Mouse (Mus musculus) urinary bladder, adult 18-20 months (tissue): Measurements from ENCODE around the gene Pxt1.
A peak's percentile ranks its signal among the peaks of the same experiment; 100 is the strongest.
"Not testable (repeated sequence)": the region's sequence is repeated elsewhere in the genome, so short reads cannot be mapped to it uniquely, and the experiment has no call there.

Experiments used
- DNase-seq, 2 experiments: peaks; one replicate each; pipeline ENCODE4 v3.0.0; 2022; ENCODE audit warnings: low spot score in 2 of 2, mixed read lengths in 2 of 2

The Pxt1 gene

DNA sequence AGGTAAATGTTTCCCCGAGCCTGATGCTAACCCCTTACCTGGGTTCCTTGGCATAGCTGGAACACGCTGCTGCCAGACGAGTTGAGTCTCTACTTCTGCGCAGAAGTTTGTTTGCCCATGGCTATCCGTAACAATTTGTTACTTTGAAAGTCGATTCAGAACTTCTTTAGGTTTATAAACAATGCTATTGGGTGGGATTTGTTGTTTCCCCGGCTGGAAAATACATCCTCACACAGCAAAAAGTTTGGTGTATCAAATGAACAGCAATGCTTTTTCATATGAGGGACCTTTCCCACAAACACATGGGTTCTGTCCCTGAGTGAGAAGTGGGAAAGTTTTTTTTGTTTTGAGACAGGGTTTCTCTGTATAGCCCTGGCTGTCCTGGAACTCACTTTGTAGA lies at the start of gene Pxt1:
Gene Pxt1 (minus strand): TSS at position 101 of the 400 bp plus-strand sequence.
- DNase-seq, result no peak

DNA sequence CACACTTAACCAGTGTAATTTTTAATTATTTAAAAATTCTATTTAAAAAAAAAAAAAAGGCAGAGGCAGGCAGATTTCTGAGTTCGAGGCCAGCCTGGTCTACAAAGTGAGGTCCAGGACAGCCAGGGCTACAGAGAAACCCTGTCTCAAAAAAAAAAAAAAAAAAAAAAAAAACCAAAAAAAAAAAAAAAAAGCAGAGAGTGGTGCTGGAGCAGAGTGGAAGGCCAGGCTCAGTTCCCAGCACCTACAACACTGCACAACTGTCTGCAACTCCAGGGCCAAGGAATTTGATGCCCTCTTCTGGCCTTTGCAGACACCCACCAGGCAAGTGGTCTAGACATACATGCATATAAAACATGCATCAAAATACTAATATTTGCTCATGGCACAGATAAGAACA lies 49.4 kb upstream of the Pxt1 start:
- not testable (repeated sequence) for DNase-seq

DNA sequence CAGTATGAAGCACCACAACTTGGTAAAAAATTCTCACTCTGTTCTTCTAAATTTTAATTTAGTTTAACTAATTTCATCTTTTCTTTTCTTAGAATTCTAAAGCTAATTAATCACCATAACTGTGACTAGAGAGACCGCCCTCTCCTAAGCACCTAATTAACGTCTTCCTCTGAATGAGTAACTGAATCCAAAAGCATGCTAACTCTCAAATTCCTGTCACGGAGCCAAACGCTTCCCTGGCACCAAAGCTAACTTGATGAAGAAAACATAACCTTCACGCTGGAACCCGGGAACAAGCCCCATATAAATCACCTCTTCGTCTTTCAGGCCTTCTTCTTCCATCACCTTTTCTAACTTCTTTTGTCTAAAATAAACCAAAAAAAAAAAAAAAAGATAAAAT lies 48.5 kb upstream of the Pxt1 start:
- DNase-seq, result no peak

DNA sequence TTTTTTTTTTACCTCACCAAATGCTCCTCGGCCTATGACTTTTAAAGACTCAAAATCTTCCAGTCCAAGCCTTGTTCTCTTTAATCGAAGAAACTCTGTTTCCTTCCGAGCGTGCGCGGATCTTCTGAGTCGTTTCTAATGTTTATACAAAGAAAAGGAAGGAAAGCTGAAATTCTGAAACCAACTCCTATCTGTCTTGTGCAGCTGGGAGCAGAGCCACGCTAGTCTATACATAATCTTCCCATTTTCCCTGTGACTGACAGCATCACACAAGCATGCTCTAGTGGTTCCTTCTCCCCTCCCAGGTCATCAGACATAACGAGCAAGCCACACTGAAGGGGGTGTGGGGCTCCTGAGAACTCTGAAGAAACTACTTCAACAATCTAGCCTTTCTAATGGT lies 47.6 kb upstream of the Pxt1 start:
- no peak for DNase-seq

DNA sequence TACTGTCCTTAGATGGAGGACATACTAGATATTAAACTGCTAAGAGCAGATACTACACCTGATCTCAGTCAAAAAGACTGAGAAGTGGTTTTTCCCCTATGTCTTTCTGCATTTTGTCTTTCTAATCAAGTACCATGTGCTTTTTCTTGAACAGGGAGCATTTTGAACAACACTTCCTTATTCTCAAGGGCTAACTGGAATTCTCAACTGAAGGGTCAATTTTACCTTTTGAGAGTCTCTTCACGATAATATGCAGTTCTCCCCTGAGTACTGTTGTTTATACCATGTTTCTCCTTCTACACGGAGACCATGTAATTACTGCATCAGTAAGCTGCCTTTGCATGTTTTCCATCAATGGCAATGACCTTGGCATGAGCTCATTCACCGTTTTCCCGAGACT lies 46.4 kb upstream of the Pxt1 start:
- DNase-seq, result no peak

DNA sequence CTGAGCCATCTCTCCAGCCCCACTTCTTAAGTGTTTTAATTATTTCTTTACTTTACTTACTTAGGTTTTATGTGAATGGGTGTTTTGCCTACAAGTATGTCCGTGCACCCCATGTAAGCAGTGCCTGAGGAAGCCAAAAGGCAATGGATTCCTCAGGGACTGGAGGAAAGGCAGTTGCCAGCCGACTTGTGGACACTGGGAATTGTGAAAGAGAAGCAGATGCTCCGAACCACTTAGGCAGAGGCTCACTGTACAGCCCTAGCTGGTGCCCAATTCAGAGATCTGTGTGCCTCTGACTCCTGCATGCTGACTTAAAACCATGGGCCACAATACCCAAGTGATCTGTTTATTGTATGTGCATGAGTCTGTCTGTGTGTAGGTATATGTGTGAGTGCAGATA lies 45.4 kb upstream of the Pxt1 start:
- no peak for DNase-seq

DNA sequence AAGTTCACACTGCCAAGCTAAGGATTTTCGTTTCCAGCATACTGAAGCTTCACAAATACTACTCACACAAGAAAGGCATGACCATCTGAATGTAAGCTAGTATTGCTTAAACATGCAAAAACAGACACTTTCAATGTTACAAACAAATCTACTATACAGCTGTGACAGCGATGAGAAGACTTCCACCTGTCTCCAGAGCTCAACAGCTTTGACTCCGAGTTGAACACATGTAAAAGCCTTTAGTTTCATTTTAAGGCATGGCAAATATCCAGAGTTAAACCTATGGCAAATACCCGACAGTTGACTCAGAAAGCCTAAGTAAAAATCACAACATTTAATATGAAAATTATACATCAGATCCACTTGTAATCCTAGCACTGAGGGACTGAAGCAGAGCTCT lies 44.7 kb upstream of the Pxt1 start:
- DNase-seq, result no peak

DNA sequence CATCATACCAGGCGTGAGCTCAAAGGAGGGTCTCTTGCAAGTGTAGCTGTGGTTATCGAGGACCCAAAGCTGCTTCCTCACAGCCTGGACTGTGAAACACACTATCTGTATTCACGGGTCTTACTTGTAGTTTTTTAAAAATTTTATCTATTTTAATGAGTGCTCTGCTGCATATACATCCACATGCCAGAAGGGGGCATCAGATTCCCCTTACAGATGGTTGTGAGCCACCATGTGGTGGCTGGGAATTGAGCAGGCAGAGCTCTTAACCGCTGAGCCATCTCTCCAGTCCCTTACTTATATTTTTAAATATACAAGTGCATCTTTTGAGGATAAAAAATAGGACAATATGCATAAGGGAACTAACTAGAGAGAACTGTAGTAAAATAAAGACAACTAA lies 44.1 kb upstream of the Pxt1 start:
- no peak for DNase-seq

DNA sequence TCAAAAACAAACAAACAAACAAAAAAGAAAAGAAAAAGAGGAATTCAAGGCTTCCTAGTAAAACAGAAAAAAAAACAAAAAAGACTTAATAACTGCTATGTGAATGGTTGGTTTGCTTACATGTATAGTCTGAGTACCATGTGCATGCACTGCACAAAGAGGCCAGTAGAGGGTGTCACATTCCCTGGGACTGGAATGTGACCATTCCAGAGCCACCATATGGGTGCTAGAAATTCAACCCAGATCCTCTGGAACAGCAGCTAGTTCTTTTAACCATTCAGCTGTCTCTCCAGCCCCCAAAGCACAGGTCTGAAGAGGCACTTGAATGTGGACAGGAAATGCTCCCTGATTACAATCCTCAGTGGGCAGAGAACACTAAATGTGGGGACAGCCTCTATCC lies 43.2 kb upstream of the Pxt1 start:
- DNase-seq, result no peak

DNA sequence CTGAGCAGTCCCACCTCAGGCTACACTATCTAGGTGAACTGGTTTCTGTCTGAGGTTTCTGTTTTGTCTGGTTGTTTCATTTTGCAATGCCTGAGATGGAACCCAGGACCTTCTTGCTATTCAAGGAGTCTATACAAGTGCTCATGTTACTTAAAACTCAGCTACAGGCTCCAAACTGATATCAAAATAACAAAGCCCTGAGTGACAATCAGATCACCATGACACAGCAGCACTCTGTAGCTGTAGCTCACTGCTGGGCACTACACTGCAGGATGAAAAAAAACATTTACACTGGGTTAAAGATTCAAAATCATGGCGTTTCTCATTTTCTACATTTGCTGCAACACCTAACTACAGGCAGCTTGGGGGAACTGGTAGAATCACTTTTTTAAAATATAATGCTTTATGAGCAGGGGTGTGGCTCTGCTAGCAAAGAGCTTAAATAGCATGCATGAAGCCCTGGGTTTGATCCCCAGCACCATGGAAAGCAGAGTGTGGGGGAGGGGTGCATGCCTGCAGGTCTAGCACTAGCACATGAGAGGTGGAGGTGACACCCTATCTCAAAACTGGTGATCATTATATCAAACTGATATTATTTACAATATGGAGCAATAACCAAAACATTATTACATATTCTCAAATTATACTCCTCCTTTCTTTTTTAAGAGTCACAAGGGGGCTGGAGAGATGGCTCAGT lies 41.2 kb upstream of the Pxt1 start:
- no peak for DNase-seq

DNA sequence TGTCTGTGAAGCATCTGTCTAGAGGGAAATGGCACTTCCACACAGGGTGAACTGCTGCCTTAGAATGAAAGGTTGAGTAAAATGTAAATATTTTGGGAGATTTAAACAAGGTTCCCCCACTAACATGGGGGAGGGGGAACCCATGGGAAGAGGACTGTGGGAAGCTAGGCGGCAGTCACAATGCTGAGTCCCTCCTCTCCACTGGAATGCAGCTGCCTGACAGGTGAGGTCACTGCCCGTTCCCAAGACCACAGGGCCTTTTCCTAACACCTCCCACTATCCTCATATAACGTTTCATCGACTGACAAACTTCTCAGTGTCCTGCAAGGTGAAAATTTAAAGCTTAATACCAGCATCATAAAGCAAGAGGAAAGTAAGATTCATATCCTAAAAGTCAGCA lies 39.0 kb upstream of the Pxt1 start:
- DNase-seq, result no peak

DNA sequence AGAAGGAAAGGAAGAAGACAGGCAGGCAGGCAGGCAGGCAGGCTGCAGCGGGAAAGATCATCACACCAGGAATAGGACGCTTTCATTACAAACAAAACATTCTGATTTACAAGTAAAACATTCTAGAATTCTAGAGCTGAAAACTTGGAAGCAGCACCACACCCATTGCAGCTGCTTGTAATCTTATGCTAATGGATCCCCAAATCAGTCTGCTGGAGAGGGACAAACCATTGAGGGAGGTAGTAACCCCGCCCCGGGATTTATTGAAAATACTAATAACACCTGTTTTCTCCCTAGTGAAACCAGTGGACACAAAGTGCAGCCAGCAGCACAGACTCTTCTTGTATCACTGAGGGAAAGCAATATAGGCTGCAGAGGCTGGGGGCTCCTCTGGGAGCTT lies 37.4 kb upstream of the Pxt1 start:
- DNase-seq, result no peak

DNA sequence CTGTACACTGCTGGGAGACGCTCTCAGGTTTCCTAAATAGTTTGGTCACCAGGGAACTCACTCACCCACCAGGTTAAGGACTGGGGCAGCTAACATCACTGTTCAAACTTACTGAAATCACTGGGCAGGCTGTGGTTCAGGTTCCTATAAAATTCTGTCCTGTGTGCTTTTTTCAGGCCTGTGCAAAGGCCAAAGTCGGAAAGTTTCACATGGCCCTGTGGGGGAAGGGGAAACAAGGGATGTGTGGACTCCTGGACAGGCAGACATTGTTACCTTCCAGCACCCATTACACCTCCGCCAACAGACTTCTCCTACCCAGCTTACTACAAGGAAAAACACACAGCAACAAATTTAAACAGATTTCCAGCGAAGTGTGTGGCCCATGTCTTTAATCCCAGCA lies 35.5 kb upstream of the Pxt1 start:
- no peak for DNase-seq

DNA sequence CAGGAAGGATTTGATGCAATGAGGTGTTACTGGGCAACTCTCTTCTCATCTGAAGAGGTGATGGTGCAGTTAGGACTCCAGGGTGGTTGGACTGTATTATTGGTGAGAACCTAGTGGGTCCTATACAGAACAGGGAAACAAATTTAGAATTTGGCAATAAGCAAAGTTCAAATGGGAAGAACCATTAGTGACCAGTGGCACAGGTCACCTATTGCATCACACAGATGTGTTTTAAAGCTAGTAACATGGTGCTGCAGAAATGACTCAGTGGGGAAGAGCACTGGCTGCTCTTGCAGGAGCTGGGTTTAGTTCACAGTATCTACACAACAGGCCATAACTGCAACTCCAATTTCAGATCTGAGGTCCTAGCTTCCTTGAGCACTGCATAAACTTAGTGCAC lies 26.5 kb upstream of the Pxt1 start:
- no peak for DNase-seq

DNA sequence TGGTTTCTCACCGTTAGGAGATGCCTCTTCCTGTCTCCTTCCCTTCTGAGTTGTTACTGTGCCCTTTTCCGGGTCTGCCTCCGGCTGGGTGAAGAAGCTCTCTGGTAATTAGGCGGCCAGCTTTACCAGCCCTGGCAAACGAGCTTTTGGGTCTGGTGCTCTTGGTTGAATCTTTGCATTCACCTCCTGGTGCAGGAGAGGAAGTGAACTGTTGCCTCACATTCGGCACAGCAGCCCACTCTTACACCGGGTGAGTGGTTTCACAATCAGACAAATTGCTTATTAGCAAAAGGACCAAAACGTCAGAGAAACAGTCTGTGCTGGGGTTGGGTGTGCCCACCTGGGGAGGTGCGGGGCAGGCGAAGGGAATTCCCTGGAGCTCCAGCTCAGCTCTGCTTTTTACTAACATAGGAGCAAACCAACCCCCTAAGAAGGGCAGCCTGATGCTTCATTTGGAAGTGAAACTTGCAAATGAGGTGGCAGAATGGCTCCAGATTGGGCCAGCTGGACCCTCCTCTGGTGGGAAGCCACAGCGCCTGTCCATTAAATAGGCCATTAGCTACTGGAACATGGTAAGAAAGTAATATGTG lies 23.5 kb upstream of the Pxt1 start:
- no peak for DNase-seq

DNA sequence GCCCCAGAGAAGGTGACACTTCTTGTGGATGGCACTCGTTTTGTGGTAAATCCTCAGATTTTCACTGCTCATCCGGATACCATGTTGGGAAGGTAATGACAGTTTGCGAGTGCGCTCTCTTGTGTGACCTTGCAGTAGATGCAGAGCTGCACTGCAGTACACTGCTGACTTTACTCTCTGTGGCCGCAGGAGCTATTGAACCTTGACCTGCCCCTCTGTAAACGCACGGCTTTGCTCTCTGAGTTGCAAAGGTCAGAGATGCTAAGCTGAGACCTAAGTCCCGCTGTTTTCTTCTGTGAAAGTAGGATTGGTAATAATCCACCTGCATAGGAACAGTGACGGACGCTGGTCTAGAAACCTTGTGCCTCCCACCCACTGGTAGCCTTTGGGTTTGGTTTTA lies 18.0 kb upstream of the Pxt1 start:
- no peak for DNase-seq

DNA sequence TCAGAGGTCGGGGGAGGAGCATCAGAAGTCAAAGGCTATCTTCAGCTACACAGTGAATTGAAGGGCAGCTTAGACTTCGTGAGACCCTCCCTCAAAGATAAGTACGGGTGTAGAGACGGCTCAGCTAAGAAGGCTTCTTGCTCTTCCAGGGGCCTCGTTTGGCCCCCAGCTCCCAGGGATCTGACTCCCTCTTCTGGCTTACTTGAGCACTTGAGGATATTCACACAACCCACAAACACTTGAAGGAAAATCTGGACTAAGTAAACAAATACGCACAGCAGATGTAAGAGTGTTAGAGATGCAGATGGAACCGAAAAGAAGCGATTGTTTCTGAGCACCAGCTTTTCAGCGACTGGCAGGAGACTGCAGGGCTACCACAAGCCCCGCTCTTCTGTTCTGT lies 17.0 kb upstream of the Pxt1 start:
- DNase-seq, result no peak

DNA sequence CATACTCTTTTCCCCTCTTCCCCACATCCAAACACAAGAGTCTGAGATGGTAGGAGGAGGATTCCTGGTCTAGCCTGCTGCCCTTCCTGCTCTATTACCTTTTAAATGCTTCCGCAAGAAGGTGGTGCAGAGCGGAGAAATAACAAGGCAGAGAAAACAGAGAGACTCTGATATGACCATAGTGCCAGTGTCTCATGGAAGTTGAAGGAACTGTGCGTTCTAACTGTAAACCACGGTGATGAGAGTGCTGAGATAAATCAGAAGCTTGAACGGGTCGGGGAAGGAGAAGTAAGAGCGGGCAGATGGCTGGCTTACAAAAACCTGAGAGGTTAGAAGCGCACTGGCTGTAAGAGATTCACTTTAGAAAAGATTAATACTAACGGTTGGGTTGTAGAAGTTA lies 10.8 kb upstream of the Pxt1 start:
- no peak for DNase-seq

DNA sequence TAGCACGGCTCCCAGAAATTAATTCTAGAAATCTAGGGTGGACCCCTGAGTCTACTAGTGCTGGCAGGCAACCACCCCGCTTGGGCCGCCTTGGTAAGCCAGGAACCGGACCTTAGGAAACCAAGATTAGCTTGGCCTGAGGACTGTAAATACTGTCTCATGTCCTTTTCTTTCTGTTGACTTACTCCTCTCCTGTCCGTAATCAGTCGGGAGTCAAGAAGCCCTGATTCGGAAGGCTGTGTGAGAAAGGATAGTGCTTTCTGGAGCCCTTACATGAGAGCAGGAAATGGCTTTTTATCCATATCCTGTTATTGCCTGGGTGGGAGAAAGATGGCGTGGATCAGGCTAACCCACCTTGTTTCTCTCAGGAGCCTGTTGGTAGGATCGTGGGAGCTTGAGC lies 9.6 kb upstream of the Pxt1 start:
- DNase-seq, result no peak

DNA sequence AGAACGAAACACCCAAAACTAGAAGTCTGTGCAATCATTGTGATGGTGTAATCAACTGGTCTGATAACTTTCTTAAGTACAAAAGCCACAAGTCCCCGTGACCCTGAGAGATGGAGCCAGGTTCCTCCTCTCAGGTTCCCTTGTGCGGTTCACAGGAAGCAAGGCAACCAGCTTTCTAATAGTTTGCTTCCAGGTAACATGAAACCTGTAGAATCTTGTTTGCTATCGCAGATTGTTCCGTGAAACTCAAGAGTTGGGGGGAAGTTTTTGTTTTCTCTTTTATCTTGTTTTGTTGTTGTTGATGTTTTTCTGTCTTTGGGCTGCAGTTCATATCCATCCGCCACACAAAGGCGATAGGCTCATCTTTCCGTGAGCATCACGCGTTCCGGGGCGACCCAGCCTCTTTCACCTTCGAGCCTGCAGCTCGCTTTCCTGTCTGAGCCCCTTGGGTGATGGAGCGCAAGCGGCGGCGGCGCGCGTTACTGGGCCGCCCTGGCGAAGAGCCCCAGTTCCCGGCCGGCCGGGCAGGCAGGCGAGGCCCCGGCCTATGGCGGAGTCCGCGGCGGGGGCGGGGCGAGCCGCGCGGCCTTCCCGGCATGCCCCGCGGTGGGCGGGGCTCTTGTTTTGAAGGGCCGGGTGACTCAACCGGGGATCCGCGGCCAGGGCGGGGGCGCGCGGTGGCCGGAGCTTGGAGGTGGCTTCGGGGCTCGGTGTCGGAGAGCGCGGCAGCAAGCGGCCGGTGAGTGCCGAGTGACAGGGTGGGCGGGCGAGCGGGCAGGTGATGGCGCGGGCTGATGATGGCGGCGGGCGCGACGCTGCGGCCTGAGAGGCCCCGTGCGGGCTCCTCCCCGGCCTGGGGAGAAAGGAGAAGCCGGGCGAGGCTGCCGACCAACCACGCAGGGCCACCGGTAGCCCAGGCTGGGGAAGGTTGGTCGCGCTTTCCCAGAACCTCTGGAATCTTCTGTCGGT lies 8.5 kb upstream of the Pxt1 start, which contains the start of gene Kctd20:
Gene Kctd20 (plus strand): TSS at position 120 of the 969 bp plus-strand sequence.
- DNase-seq, result peak; percentile 89 to 93

DNA sequence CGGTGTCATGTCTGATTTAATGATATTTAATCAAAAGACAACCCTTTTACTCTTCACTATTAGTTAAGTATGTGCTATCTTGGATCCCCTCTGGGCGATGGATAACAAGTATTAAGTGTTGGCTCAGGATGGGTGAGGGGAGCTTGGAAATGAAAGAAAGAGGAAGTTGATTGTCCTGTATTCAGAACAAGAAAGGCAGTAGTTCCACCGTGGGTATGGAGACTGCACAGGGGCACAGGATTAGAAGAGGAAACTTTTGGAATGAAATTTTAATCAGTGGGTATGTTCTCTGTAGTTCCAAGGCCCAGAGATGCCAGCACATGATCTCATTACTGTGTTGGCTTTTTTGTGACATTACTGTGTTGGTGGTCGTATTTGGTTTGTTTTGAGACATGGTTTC lies 7.1 kb upstream of the Pxt1 start:
- no peak for DNase-seq

DNA sequence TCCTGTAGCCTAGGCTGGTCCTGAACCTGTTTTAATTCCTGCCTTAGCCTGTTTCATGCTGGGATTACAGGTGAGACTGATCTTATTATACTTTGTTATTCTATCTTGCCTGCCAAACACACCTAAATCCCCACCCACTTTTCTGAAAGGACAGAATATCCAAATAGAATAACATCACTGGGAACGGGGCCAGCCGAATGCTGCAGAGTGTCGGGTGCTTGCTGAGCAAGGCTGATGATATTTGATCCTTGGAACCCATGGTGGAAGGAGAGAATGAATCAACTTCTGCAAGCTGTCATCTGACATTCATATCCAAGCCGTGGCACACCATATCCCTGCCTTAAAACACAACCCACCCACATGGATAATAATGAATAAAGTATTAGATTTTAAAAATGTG lies 5.0 kb upstream of the Pxt1 start:
- DNase-seq, result no peak
